Mouse (Mus musculus) forebrain, embryonic 10.5 days (tissue): ENCODE data around the gene Ttc39a. TPM values are rescaled to one million over a fixed set of nuclear protein-coding genes. Genes with fewer than 3 reads are reported as not detected.

ENCODE experiments used
- DNase-seq: peaks from one replicate; pipeline ENCODE4 v3.0.0-alpha.2; 2017; ENCODE audit warnings: low spot score; ENCODE audit errors: extremely low spot score
- H3K27ac ChIP-seq: fragments of 300-500 bp; sonication (generic); 2 replicates; pipeline ENCODE4 v1.5.1; 2016; ENCODE audit warnings: mild to moderate bottlenecking
- H3K27me3 ChIP-seq: fragments of 300-500 bp; sonication (generic); 2 replicates; pipeline ENCODE4 v1.6.1; 2016; ENCODE audit warnings: mild to moderate bottlenecking; ENCODE audit not compliant: poor library complexity, severe bottlenecking
- H3K36me3 ChIP-seq: fragments of 300-500 bp; sonication (generic); replicated peaks from 2 replicates; pipeline ENCODE4 v1.6.1; 2016; ENCODE audit warnings: mild to moderate bottlenecking, moderate library complexity
- H3K4me1 ChIP-seq: fragments of 300-500 bp; sonication (generic); 2 replicates; pipeline ENCODE4 v1.6.1; 2016
- H3K4me3 ChIP-seq: fragments of 300-500 bp; sonication (generic); 2 replicates; pipeline ENCODE4 v1.5.1; 2016; ENCODE audit warnings: mild to moderate bottlenecking, moderate library complexity
- H3K9me3 ChIP-seq: fragments of 300-500 bp; sonication (generic); 2 replicates; pipeline ENCODE4 v1.6.1; 2016; ENCODE audit warnings: mild to moderate bottlenecking, moderate library complexity
- WGBS: fragments of 180-500 bp; shearing (Covaris S2); methylation state at CpG from one replicate; pipeline ENCODE4 v1.1.7; 2016; 5-methylcytosine and 5-hydroxymethylcytosine counted together
- polyA plus RNA-seq: library from polyadenylated mRNA; unstranded; fragments of >200 nt; fragmentation: Nextera tagmentation; extraction: Ambion mirVana; gene quantifications from 2 replicates; pipeline ENCODE4 v1.2.1, GENCODE M21; 2016

Gene Ttc39a
- polyA plus RNA-seq, 1 experiment from 2014 or later, result 4.9 TPM

GRCm38 (mm10) chr4:109407176-109407520, 725 bp downstream of the Ttc39a start:
- no peak for DNase-seq
- H3K27ac ChIP-seq, result peak overlapping the region; percentile 87
- peak overlapping the region; percentile 74 for H3K4me3 ChIP-seq
- 3% methylated on average over 24 of the region's 24 CpGs for WGBS
- H3K4me1 ChIP-seq, result peaks cover 26% of the 10 kb centered on the region
- 0 out of 2 replicates have a peak, but pooled peaks cover 3% of the 10 kb centered on the region for H3K36me3 ChIP-seq
- H3K27me3 ChIP-seq, result peaks cover 37% of the 10 kb centered on the region
- no peaks in the 10 kb centered on the region for H3K9me3 ChIP-seq

- no peak for DNase-seq
- Histone ChIP-seq H3K9me3 (no peaks in the 10 kb centered on the region), H3K36me3 (0 out of 2 replicates have a peak, but pooled peaks cover 3% of the 10 kb centered on the region), H3K4me1 (peaks cover 26% of the 10 kb centered on the region), H3K27me3 (peaks cover 37% of the 10 kb centered on the region), H3K4me3 (peak overlapping the region; percentile 74; the same call in 1 of the 2 replicates), H3K27ac (no peak overlapping the region)
- 85% methylated on average over 9 of the region's 9 CpGs for WGBS
Measured at GRCm38 (mm10) chr4:109407701-109408485, 1.5 kb downstream of the Ttc39a start.

- Histone ChIP-seq H3K27me3 (peaks cover 28% of the 10 kb centered on the region), H3K27ac (peak overlapping the region; percentile 52; the same call in 1 of the 2 replicates), H3K9me3 (no peaks in the 10 kb centered on the region), H3K4me1 (peaks cover 25% of the 10 kb centered on the region), H3K36me3 (no peaks in the 10 kb centered on the region), H3K4me3 (no peak overlapping the region)
- WGBS, result 78% methylated on average over 9 of the region's 9 CpGs
- no peak for DNase-seq
Measured at GRCm38 (mm10) chr4:109410681-109411376, 4.4 kb downstream of the Ttc39a start.

GRCm38 (mm10) chr4:109411377-109411967, 5.0 kb downstream of the Ttc39a start:
- Histone ChIP-seq H3K27me3 (peaks cover 22% of the 10 kb centered on the region), H3K36me3 (no peaks in the 10 kb centered on the region), H3K27ac (peak overlapping the region; percentile 52; the same call in 1 of the 2 replicates), H3K4me1 (peaks cover 19% of the 10 kb centered on the region), H3K9me3 (no peaks in the 10 kb centered on the region), H3K4me3 (no peak overlapping the region)
- DNase-seq, result no peak
- WGBS, result 88% methylated on average over 6 of the region's 6 CpGs

- Histone ChIP-seq H3K27me3 (peaks cover 19% of the 10 kb centered on the region), H3K36me3 (no peaks in the 10 kb centered on the region), H3K27ac (no peak overlapping the region), H3K4me3 (no peak overlapping the region), H3K4me1 (peaks cover 11% of the 10 kb centered on the region), H3K9me3 (no peaks in the 10 kb centered on the region)
- WGBS, result 90% methylated on average over 5 of the region's 5 CpGs
- no peak for DNase-seq
Measured at GRCm38 (mm10) chr4:109412233-109412632, 5.8 kb downstream of the Ttc39a start.

- Histone ChIP-seq H3K36me3 (no peaks in the 10 kb centered on the region), H3K4me3 (no peak overlapping the region), H3K27ac (no peak overlapping the region), H3K9me3 (no peaks in the 10 kb centered on the region), H3K27me3 (no peaks in the 10 kb centered on the region), H3K4me1 (peaks cover 17% of the 10 kb centered on the region)
- DNase-seq, result no peak
- WGBS, result 90% methylated on average over 1 of the region's 1 CpGs
Measured at GRCm38 (mm10) chr4:109417998-109418397, 11.6 kb downstream of the Ttc39a start.

- no peak overlapping the region for H3K27ac ChIP-seq
- H3K36me3 ChIP-seq, result no peaks in the 10 kb centered on the region
- H3K4me3 ChIP-seq, result no peak overlapping the region
- no peaks in the 10 kb centered on the region for H3K9me3 ChIP-seq
- DNase-seq, result no peak
- peaks cover 17% of the 10 kb centered on the region for H3K4me1 ChIP-seq
- H3K27me3 ChIP-seq, result no peaks in the 10 kb centered on the region
- 42% methylated on average over 3 of the region's 3 CpGs for WGBS
Measured at GRCm38 (mm10) chr4:109419017-109419416, 12.6 kb downstream of the Ttc39a start.

- 90% methylated on average over 4 of the region's 4 CpGs for WGBS
- peaks cover 13% of the 10 kb centered on the region for H3K4me1 ChIP-seq
- no peaks in the 10 kb centered on the region for H3K36me3 ChIP-seq
- H3K27ac ChIP-seq, result no peak overlapping the region
- H3K4me3 ChIP-seq, result no peak overlapping the region
- H3K27me3 ChIP-seq, result no peaks in the 10 kb centered on the region
- H3K9me3 ChIP-seq, result no peaks in the 10 kb centered on the region
- DNase-seq, result no peak
Measured at GRCm38 (mm10) chr4:109419563-109419962, 13.1 kb downstream of the Ttc39a start.

GRCm38 (mm10) chr4:109420138-109420795, 13.8 kb downstream of the Ttc39a start:
- Histone ChIP-seq H3K36me3 (no peaks in the 10 kb centered on the region), H3K9me3 (no peaks in the 10 kb centered on the region), H3K4me3 (no peak overlapping the region), H3K4me1 (peaks cover 13% of the 10 kb centered on the region), H3K27me3 (no peaks in the 10 kb centered on the region), H3K27ac (no peak overlapping the region)
- 78% methylated on average over 8 of the region's 8 CpGs for WGBS
- no peak for DNase-seq

- H3K27ac ChIP-seq, result no peak overlapping the region
- H3K9me3 ChIP-seq, result no peaks in the 10 kb centered on the region
- WGBS, result 93% methylated on average over 7 of the region's 7 CpGs
- no peaks in the 10 kb centered on the region for H3K36me3 ChIP-seq
- DNase-seq, result no peak
- H3K4me3 ChIP-seq, result no peak overlapping the region
- no peaks in the 10 kb centered on the region for H3K27me3 ChIP-seq
- H3K4me1 ChIP-seq, result peaks cover 13% of the 10 kb centered on the region
Measured at GRCm38 (mm10) chr4:109421608-109422007, 15.2 kb downstream of the Ttc39a start.

GRCm38 (mm10) chr4:109422436-109422835, 16.0 kb downstream of the Ttc39a start:
- no peaks in the 10 kb centered on the region for H3K27me3 ChIP-seq
- 77% methylated on average over 6 of the region's 6 CpGs for WGBS
- DNase-seq, result no peak
- no peaks in the 10 kb centered on the region for H3K9me3 ChIP-seq
- H3K4me3 ChIP-seq, result no peak overlapping the region
- H3K36me3 ChIP-seq, result no peaks in the 10 kb centered on the region
- H3K27ac ChIP-seq, result no peak overlapping the region
- H3K4me1 ChIP-seq, result peaks cover 13% of the 10 kb centered on the region

GRCm38 (mm10) chr4:109423438-109423837, 17.0 kb downstream of the Ttc39a start:
- DNase-seq, result no peak
- H3K27ac ChIP-seq, result no peak overlapping the region
- no peak overlapping the region for H3K4me3 ChIP-seq
- H3K27me3 ChIP-seq, result no peaks in the 10 kb centered on the region
- 87% methylated on average over 2 of the region's 2 CpGs for WGBS
- peaks cover 13% of the 10 kb centered on the region for H3K4me1 ChIP-seq
- no peaks in the 10 kb centered on the region for H3K36me3 ChIP-seq
- H3K9me3 ChIP-seq, result no peaks in the 10 kb centered on the region
